Mouse (Mus musculus) myocyte (in vitro differentiated cells): ENCODE data around the gene Hoxd12.

Experiments used
- POLR2A ChIP-seq: IDR thresholded peaks from one replicate; pipeline ENCODE4 v1.6.1; 2011; ENCODE audit warnings: low read depth, mild to moderate bottlenecking, control low read depth, moderate library complexity; ENCODE audit not compliant: insufficient read length
- SRF ChIP-seq: IDR thresholded peaks from one replicate; pipeline ENCODE4 v1.6.1; 2011; ENCODE audit warnings: low read depth; ENCODE audit not compliant: control insufficient read depth, insufficient read length
- USF1 ChIP-seq: IDR thresholded peaks from one replicate; pipeline ENCODE4 v1.6.1; 2011; ENCODE audit warnings: low read depth, mild to moderate bottlenecking, control low read depth, moderate library complexity

GRCm38 (mm10) chr2:74656632-74657021, 18.2 kb upstream of the Hoxd12 start:
- TF ChIP-seq SRF (no peak), USF1 (no peak), POLR2A (no peak)
